Mouse (Mus musculus): ENCODE data around the gene Lin9.

The Lin9 gene

DNA sequence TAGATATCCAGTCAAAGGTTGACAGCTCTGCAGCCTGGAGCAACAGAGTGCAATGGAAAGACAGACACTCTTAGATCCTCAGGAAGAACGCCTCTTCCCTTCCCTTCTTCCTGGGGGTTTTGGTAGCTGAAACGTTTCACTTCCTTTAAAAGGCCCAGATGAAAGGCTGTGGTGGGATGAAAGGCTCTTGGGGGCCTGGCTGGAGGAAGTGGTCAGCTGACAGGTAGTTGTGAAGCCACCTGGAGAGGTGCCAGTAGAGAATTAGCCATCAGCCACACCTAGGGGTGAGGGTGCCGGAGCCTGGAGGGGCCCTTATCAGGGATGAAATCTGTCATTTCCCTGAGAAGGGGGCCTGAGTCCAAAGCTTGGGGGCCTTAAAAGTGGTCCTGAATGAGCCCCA lies 66.4 kb downstream of the Lin9 start:
- DNase-seq (ENCODE audit: low read depth, low spot score): no peak

DNA sequence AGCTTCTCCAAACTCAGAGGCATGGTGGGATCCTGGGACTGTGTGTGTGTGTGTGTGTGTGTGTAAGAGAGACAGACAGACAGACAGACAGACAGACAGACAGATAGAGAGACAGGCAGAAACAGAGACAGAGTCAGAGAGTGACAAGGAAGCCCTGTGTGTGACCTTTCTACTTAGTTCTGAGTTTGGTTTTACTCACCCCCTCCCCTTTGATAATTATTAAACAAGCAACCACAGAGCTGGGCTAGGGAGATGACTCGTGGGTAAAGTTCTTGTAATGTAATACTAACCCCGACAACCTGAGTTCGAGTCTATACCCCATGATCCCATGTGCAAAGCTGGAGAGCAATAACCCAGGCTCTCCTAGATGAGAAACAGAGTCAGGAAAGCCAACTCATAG lies 66.9 kb downstream of the Lin9 start:
- no peak for DNase-seq (ENCODE audit: low read depth, low spot score)

DNA sequence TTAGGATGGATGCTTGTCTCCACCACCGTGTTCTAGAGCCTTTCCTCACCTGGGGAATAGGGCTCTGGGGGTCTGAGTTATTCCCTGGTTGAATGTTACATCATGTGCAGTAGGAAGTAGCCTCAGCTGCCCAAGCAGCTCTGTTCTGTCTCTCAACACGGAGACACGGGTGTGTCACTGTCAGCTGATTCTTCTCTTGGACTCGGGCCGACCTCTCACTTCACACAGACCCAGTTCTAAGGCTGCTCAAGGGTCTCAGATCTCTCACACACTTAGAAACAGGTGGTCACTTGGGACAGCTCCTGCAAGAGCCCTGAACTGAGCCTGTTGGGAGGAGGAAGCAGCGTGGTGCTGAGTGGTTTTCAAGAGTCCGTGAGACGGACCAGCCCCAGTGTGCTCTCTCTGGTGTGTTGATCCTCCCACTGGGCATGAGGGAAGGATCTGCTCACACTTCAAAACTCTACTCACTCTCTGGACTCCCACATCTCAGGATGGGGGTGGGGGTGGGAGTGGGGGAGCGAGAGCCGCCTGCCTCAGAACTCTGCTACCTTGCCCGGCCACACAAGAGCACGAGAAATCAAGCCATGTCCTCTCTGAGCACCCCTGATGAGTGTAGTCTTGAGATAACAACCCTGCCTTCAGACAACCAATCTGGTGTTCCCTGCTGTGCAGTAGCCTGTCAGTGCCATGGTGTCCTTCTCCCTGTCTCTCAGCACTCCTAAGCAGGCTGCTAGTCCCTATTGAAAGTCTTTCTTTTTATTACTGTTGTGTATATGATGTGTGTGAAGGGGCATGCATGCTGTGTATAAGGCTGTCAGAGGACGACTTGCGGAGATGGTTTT lies 68.2 kb downstream of the Lin9 start:
- no peak for DNase-seq (ENCODE audit: low read depth, low spot score)

DNA sequence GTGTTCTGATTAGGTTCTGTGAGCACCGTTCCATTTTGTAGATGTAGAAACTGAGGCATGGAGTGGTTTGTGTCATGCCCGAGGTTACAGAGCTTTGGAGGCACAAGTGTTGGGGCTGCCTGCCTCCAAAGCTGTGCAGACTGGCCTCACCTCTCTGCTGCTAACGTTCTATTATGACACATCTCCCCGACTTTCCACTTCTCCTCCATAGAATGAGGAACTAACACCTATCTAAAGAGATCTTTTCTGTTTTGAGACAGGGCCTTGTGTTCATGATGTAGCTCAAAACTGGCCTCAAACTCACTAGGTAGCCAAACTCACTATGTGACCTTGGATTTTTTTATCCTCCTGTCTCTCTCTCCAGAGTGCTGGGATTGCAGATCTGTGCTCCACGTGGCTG lies 77.8 kb downstream of the Lin9 start:
- DNase-seq (ENCODE audit: low read depth, low spot score): no peak

DNA sequence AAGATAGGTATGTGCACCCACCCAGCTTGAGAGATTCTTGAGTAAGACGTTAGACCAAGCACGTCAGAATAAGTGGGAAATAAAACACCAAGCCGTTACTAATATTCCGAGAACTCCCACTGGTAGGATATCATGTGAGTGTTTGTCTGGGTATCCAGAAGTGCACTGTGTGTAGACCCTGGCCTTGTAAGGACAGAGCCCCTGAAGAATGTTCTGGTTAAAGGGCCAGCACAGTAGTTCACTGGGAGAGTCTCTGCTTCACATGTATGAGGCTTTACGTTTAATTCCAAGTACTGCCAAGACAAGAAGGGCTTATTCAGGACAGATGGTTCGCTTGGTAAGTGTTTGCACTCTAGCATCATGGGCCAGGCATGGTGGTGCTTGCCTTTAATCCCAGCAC lies 78.5 kb downstream of the Lin9 start:
- DNase-seq (ENCODE audit: low read depth, low spot score): no peak

DNA sequence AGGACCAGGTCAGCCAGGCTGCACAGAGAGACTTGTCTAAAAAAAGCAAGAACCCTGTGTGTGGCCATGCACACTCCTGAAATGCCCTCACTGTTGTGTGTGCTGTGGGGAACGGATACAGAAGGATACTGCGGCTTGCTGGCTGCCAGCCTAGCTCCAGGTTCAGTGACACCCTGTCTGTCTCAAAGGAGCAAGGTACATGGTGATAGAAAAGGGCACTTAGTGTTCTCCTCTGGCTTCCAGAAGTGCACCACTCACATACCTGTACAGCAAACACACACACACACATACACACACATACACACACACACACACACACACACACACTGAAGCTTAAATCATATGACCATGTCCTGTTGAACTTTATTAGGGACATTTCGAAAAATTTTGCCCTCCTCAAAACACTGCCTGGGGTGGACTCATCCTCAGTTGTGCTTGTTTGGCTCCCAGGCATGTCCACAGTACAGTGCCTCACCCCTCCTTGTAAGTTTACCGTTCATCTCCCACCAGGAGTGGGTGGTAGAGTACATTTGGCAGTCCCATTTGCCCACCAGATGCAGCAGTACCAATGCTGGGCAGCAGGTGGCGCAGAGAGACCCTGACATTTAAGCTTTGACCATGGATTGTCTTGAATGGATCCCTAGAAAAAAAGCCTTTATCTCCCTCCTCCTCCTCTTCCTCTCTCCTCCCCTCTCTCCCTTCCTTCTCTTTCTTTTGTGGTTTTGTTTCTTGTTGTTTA lies 79.2 kb downstream of the Lin9 start:
- peak; percentile 52 for DNase-seq (ENCODE audit: low read depth, low spot score)

DNA sequence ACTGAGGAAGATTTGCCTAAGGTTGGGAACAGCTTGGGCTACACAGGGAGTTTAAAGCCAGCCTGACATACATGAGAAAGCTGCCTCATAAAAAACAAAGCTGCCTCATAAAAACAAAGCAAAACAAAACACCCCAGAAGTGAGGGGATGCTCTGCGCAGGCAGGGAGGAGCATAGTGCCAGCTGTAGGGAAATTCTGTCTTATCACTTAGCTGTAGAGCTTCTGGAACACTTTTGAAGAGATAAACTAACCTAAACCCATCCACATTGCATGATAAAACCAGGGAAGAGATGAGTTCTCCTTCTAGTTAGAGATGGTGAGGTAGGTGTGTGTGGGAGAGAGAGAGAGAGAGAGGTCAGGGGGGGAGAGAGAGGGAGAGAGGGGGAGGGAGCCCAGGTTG lies 81.7 kb downstream of the Lin9 start:
- no peak for DNase-seq (ENCODE audit: low read depth, low spot score)

DNA sequence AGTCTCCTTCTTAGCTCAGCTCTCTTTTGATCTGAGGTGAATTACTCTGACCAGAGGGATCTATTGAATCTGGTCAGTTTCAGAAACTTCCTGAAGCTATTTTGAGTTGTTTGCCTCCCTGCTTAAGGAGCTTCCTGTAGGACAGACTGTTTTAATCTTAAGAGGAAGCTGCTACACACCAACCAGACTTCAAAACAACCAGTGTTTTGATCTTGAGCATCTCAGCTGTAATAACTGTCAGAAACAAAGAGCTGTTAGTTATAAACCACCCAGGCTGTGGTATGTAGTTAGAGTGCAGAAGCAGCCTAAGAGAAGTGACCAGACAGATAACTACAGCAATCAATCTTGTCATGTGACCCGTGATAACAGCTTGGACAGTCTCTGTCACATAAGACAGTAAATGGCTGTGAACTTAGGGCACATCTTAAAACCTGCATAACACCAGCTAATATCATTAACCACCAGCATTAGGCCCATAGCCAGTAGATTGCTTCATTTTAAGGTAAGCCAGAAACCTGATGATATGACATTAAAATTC lies 82.8 kb downstream of the Lin9 start:
- DNase-seq (ENCODE audit: low read depth, low spot score): no peak

DNA sequence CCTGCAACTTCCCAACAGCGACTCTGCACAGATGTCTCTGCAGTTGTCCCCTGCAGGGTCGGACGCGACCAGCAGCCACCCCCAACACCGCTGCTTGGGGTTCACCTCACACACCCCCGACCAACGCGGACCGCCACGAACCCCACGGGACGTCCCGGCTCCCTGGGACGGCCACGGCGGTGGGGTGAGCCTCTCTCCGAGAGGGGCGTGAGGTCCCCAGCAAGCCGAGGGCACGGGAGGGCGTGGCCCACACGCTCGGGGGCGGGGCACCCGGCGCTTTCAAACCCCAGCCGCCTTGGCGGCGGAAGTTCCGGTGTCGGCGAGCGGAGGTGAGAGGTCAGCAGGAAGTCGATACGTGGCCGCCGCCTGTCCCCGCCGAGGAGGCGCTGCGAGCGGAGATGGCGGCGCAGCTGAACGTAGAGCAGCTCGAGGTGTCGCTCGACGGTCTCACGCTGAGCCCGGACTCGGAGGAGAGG lies 84.8 kb downstream of the Lin9 start, which contains the start of gene Acbd3:
Gene Acbd3, plus strand, starts transcription at position 340 of the 476 bp plus-strand sequence.
- DNase-seq (ENCODE audit: low read depth, low spot score): peak; percentile 82

DNA sequence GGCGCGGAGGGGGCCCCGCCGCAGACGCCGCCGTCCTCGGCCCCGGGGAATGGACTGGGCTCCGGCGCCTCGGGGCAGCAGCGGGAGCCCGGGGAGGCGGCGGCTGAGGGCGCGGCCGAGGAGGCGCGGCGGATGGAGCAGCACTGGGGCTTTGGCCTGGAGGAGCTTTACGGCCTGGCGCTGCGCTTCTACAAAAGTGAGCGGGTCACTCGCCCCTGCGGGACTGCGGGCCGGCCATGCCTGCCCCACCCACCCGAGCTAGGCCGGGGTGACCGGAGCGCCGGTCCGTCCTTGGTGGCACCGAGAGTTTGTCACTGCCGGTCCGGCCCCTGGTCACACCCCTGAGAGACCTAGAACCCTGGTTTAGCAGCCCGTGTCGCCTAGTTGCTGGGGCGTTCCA lies 85.2 kb downstream of the Lin9 start:
- no peak for DNase-seq (ENCODE audit: low read depth, low spot score)

DNA sequence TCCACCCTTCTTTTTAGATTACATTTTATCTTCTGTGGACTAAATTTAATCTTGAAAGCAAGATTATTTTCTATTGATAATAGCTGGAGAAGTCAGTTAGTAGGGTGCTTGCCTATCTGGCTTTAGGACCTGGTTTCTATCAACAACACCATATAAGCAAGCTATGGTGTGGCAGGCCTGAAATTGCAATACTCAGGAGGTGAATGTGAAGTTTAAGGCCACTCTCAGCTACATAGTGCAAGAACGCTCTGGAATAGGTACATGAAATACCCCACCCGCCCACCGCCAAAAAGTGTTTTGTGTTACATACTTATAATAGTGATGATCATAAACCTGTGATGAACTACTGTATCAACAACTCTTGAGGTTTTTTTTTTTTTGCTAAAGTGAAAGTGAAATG lies 88.3 kb downstream of the Lin9 start:
- DNase-seq (ENCODE audit: low read depth, low spot score): no peak
